Mouse (Mus musculus) hindbrain, embryonic 15.5 days (tissue): Measurements from ENCODE around the gene Tmem255b. TPM values are rescaled to one million over a fixed set of nuclear protein-coding genes. Genes with fewer than 3 reads are reported as not detected.

Experiments used
- ATAC-seq: fragments of 200-750 bp; cut with Nextera tagmentation; 2 replicates; pipeline ENCODE4 v1.8.0; 2017; ENCODE audit warnings: low read depth, moderate number of reproducible peaks, moderate TSS enrichment; ENCODE audit not compliant: low FRiP score
- H3K27ac ChIP-seq: fragments of 300-500 bp; sonication (generic); replicated peaks from 2 replicates; pipeline ENCODE4 v1.5.1; 2015; ENCODE audit warnings: mild to moderate bottlenecking, inconsistent platforms
- H3K27me3 ChIP-seq: fragments of 300-500 bp; sonication (generic); 2 replicates; pipeline ENCODE4 v1.6.1; 2015; ENCODE audit warnings: control low read depth, inconsistent platforms
- H3K36me3 ChIP-seq: fragments of 300-500 bp; sonication (generic); 2 replicates; pipeline ENCODE4 v1.6.1; 2015; ENCODE audit warnings: control low read depth, inconsistent platforms
- H3K4me1 ChIP-seq: fragments of 300-500 bp; sonication (generic); replicated peaks from 2 replicates; pipeline ENCODE4 v1.6.1; 2015; ENCODE audit warnings: control low read depth, inconsistent platforms
- H3K4me2 ChIP-seq: fragments of 300-500 bp; sonication (generic); 2 replicates; pipeline ENCODE4 v1.6.1; 2015; ENCODE audit warnings: moderate library complexity, mild to moderate bottlenecking, inconsistent platforms
- H3K4me3 ChIP-seq: fragments of 300-500 bp; sonication (generic); 2 replicates; pipeline ENCODE4 v1.5.1; 2015; ENCODE audit warnings: mild to moderate bottlenecking, inconsistent platforms
- H3K9ac ChIP-seq: fragments of 300-500 bp; sonication (generic); 2 replicates; pipeline ENCODE4 v1.6.1; 2015; ENCODE audit warnings: inconsistent platforms
- H3K9me3 ChIP-seq: fragments of 300-500 bp; sonication (generic); 2 replicates; pipeline ENCODE4 v1.6.1; 2016; ENCODE audit warnings: control low read depth, inconsistent platforms
- WGBS: fragments of 180-500 bp; shearing (Covaris S2); methylation state at CpG from one replicate; pipeline ENCODE4 v1.1.7; 2015; 5-methylcytosine and 5-hydroxymethylcytosine counted together
- polyA plus RNA-seq: library from polyadenylated mRNA; unstranded; fragments of >200 nt; fragmentation: Nextera tagmentation; extraction: Ambion mirVana; gene quantifications from 2 replicates; pipeline ENCODE4 v1.2.1, GENCODE M21; 2015

Gene Tmem255b
- polyA plus RNA-seq, 1 experiment from 2014 or later, result 1.2 TPM

DNA sequence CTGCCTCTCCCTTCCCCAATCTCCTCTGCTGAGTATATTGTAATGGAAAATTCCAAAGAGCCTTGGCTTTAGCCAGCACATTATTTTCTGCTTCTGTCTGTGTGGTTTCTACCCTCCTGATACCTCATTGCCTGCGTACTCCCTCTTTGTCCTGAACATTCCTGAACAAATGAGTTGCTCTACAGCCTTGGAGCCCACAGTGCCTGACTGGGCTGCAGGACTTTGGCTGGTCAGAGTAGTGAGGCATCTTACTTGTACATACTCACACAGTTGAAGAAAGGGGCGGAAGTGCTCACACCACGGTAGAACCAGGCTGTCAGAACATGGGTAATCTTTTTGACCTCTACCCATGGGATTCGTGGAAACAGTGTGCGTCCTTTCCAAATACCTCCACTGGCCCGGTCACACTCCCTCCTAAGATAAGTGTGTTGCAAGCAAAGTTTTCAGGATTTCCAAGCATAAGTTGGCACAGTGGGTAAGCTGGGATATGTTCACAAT, 82.3 kb downstream of the Tmem255b start:
- no peaks in the 10 kb centered on the region for H3K27me3 ChIP-seq
- H3K4me3 ChIP-seq, result no peak overlapping the region
- 93% methylated on average over 6 of the region's 6 CpGs for WGBS
- ATAC-seq, result no peak
- H3K9ac ChIP-seq, result no peak overlapping the region
- no peaks in the 10 kb centered on the region for H3K4me1 ChIP-seq
- H3K27ac ChIP-seq, result no peak overlapping the region
- no peaks in the 10 kb centered on the region for H3K36me3 ChIP-seq
- no peaks in the 10 kb centered on the region for H3K9me3 ChIP-seq
- no peak overlapping the region for H3K4me2 ChIP-seq

Other genes with a start within 250 kb of the Tmem255b start
- 11.9 and 13.9 TPM in 2 replicates for gene Grtp1, start 234.6 kb upstream of the Tmem255b start, polyA plus RNA-seq
- gene Adprhl1, start 181.0 kb upstream of the Tmem255b start, polyA plus RNA-seq, result 0.14 and 0.17 TPM in 2 replicates
- 32.5 and 33.4 TPM in 2 replicates for gene Dcun1d2, start 147.1 kb upstream of the Tmem255b start, polyA plus RNA-seq
- 55.4 and 57.1 TPM in 2 replicates for gene Tmco3, start 147.0 kb upstream of the Tmem255b start, polyA plus RNA-seq
- gene Tfdp1, start 96.4 kb upstream of the Tmem255b start, polyA plus RNA-seq, result 96.5 and 96.8 TPM in 2 replicates
- not detected in 2 replicates for gene Atp4b, start 38.4 kb upstream of the Tmem255b start, polyA plus RNA-seq
- gene Grk1, start 30.1 kb upstream of the Tmem255b start, polyA plus RNA-seq, result not detected in 2 replicates
- gene Gas6, start 59.3 kb downstream of the Tmem255b start, polyA plus RNA-seq, result 52.1 and 53.8 TPM in 2 replicates
- gene 1700029H14Rik, start 127.3 kb downstream of the Tmem255b start, polyA plus RNA-seq, result not detected in 2 replicates
- 33.5 and 43.1 TPM in 2 replicates for gene Rasa3, start 242.4 kb downstream of the Tmem255b start, polyA plus RNA-seq